Mouse (Mus musculus) small intestine, adult 2 months (tissue): ENCODE measurements at regions not wholly inside any gene's neighbourhood (a gene's known extent, or its start where the extent isn't known, plus 50 kb on each side); places are given as distances from the start of the nearest gene placed in this dataset.

Experiments
- H3K27ac ChIP-seq: fragments of 200-500 bp; 2 replicates; pipeline ENCODE4 v1.5.1; 2012; ENCODE audit warnings: low read depth, low read length, control low read depth, inconsistent platforms; ENCODE audit not compliant: insufficient read depth
- H3K27me3 ChIP-seq: fragments of 200-500 bp; 2 replicates; pipeline ENCODE4 v1.6.1; 2012; ENCODE audit warnings: mild to moderate bottlenecking, moderate library complexity, low read length, inconsistent platforms; ENCODE audit not compliant: control insufficient read depth, insufficient read depth
- H3K36me3 ChIP-seq: fragments of 200-500 bp; 2 replicates; pipeline ENCODE4 v1.6.1; 2012; ENCODE audit warnings: mild to moderate bottlenecking, low read length, control low read depth, inconsistent platforms; ENCODE audit not compliant: control insufficient read depth, insufficient read depth
- H3K4me1 ChIP-seq: fragments of 200-500 bp; 2 replicates; pipeline ENCODE4 v1.6.1; 2012; ENCODE audit warnings: low read length, inconsistent platforms, mixed read lengths; ENCODE audit not compliant: control insufficient read depth, insufficient read depth, insufficient read length
- H3K4me3 ChIP-seq: fragments of 200-500 bp; 2 replicates; pipeline ENCODE4 v1.5.1; 2012; ENCODE audit warnings: low read depth, mild to moderate bottlenecking, control low read depth, inconsistent platforms, low read length, moderate library complexity
- CTCF ChIP-seq: fragments of 200-500 bp; IDR thresholded peaks from 2 replicates; pipeline ENCODE4 v1.5.1; 2012; ENCODE audit warnings: low read depth, mild to moderate bottlenecking, control low read depth, inconsistent platforms, low read length, moderate library complexity, mixed read lengths; ENCODE audit not compliant: insufficient replicate concordance, insufficient read length; ENCODE audit errors: extremely low read depth
- POLR2A ChIP-seq: fragments of 200-500 bp; IDR thresholded peaks from 2 replicates; pipeline ENCODE4 v1.6.1; 2012; ENCODE audit warnings: low read depth, mild to moderate bottlenecking, control low read depth, inconsistent platforms, low read length, moderate library complexity
- WGBS: fragments of 180-500 bp; shearing (Covaris S2); methylation state at CpG from one replicate; pipeline ENCODE4 v1.1.7; 2018; 5-methylcytosine and 5-hydroxymethylcytosine counted together

- Histone ChIP-seq H3K4me3 (no peak overlapping the region), H3K36me3 (no peaks in the 10 kb centered on the region), H3K27me3 (no peaks in the 10 kb centered on the region), H3K4me1 (no peaks in the 10 kb centered on the region), H3K27ac (no peak overlapping the region)
- no peak for TF ChIP-seq CTCF
- TF ChIP-seq POLR2A: no peak
- 24% methylated on average over 6 of the region's 6 CpGs for WGBS
These were observed 329.0 kb downstream of the Pik3r1 start for GRCm38 (mm10) chr13:101439041-101439440.

- Histone ChIP-seq H3K27me3 (no peaks in the 10 kb centered on the region), H3K4me3 (no peak overlapping the region), H3K4me1 (no peaks in the 10 kb centered on the region), H3K27ac (no peak overlapping the region), H3K36me3 (no peaks in the 10 kb centered on the region)
- WGBS: 98% methylated on average over 6 of the region's 6 CpGs
- TF ChIP-seq POLR2A (no peak), CTCF (no peak)
These were observed 334.9 kb downstream of the Pik3r1 start for GRCm38 (mm10) chr13:101433162-101433561.

GRCm38 (mm10) chr13:101427426-101428221 lies 340.4 kb downstream of the Pik3r1 start:
- H3K27ac ChIP-seq: no peak overlapping the region

GRCm38 (mm10) chr13:101426461-101426860 lies 341.6 kb downstream of the Pik3r1 start:
- 52% methylated on average over 5 of the region's 5 CpGs for WGBS
- Histone ChIP-seq H3K4me3 (no peak overlapping the region), H3K27ac (no peak overlapping the region), H3K4me1 (no peaks in the 10 kb centered on the region), H3K36me3 (no peaks in the 10 kb centered on the region), H3K27me3 (no peaks in the 10 kb centered on the region)
- TF ChIP-seq POLR2A (no peak), CTCF (no peak)

More at GRCm38 (mm10) chr13:101427426-101428221, 340.4 kb downstream of the Pik3r1 start:
- 52% methylated on average over 12 of the region's 12 CpGs for WGBS
- TF ChIP-seq POLR2A (no peak), CTCF (no peak)
- no peaks in the 10 kb centered on the region for H3K4me1 ChIP-seq
- H3K36me3 ChIP-seq: no peaks in the 10 kb centered on the region
- no peaks in the 10 kb centered on the region for H3K27me3 ChIP-seq
- H3K4me3 ChIP-seq: no peak overlapping the region

GRCm38 (mm10) chr13:101422082-101422481 lies 345.9 kb downstream of the Pik3r1 start:
- Histone ChIP-seq H3K27me3 (no peaks in the 10 kb centered on the region), H3K27ac (no peak overlapping the region), H3K4me3 (no peak overlapping the region), H3K4me1 (no peaks in the 10 kb centered on the region), H3K36me3 (no peaks in the 10 kb centered on the region)
- 30% methylated on average over 3 of the region's 3 CpGs for WGBS
- no peak for TF ChIP-seq CTCF
- no peak for TF ChIP-seq POLR2A

- Histone ChIP-seq H3K27ac (no peak overlapping the region), H3K27me3 (no peaks in the 10 kb centered on the region), H3K4me3 (no peak overlapping the region), H3K4me1 (no peaks in the 10 kb centered on the region), H3K36me3 (no peaks in the 10 kb centered on the region)
- TF ChIP-seq CTCF (no peak), POLR2A (no peak)
- 81% methylated on average over 7 of the region's 7 CpGs for WGBS
These were observed 348.5 kb downstream of the Pik3r1 start for GRCm38 (mm10) chr13:101419457-101420025.

- H3K4me3 ChIP-seq: no peak overlapping the region
- TF ChIP-seq POLR2A (no peak), CTCF (no peak)
- H3K4me1 ChIP-seq: no peaks in the 10 kb centered on the region
- no peaks in the 10 kb centered on the region for H3K36me3 ChIP-seq
- H3K27me3 ChIP-seq: no peaks in the 10 kb centered on the region
- no peak overlapping the region for H3K27ac ChIP-seq
- WGBS: 85% methylated on average over 6 of the region's 6 CpGs
These were observed 349.7 kb downstream of the Pik3r1 start for GRCm38 (mm10) chr13:101418272-101418671.
